Mouse (Mus musculus) limb, embryonic 11.5 days (tissue): ENCODE data around the gene Zfp799. TPM values are rescaled to one million over a fixed set of nuclear protein-coding genes. Genes with fewer than 3 reads are reported as not detected.

ENCODE experiments used
- ATAC-seq: fragments of 200-750 bp; cut with Nextera tagmentation; 2 replicates; pipeline ENCODE4 v1.8.0; 2017; ENCODE audit warnings: low read depth; ENCODE audit not compliant: insufficient number of reproducible peaks, low FRiP score, low TSS enrichment
- DNase-seq: peaks from one replicate; pipeline ENCODE4 v3.0.0-alpha.2; 2015; ENCODE audit warnings: low spot score
- H3K27ac ChIP-seq: fragments of 300-500 bp; sonication (generic); replicated peaks from 2 replicates; pipeline ENCODE4 v1.5.1; 2014; ENCODE audit warnings: low read depth, mild to moderate bottlenecking, low read length
- H3K27me3 ChIP-seq: fragments of 300-500 bp; sonication (generic); 2 replicates; pipeline ENCODE4 v1.6.1; 2014; ENCODE audit warnings: mild to moderate bottlenecking, low read length, mixed read lengths; ENCODE audit not compliant: control insufficient read depth, insufficient read depth
- H3K36me3 ChIP-seq: fragments of 300-500 bp; sonication (generic); 2 replicates; pipeline ENCODE4 v1.6.1; 2014; ENCODE audit warnings: mild to moderate bottlenecking, low read length, moderate library complexity, mixed read lengths; ENCODE audit not compliant: control insufficient read depth, insufficient read depth
- H3K4me1 ChIP-seq: fragments of 300-500 bp; sonication (generic); 2 replicates; pipeline ENCODE4 v1.6.1; 2014; ENCODE audit warnings: low read length, mixed read lengths; ENCODE audit not compliant: control insufficient read depth, insufficient read depth
- H3K4me2 ChIP-seq: fragments of 300-500 bp; sonication (generic); 2 replicates; pipeline ENCODE4 v1.6.1; 2014; ENCODE audit warnings: low read depth, mild to moderate bottlenecking, moderate library complexity; ENCODE audit not compliant: severe bottlenecking
- H3K4me3 ChIP-seq: fragments of 300-500 bp; sonication (generic); 2 replicates; pipeline ENCODE4 v1.5.1; 2014; ENCODE audit warnings: low read depth, low read length
- H3K9ac ChIP-seq: fragments of 300-500 bp; sonication (generic); 2 replicates; pipeline ENCODE4 v1.6.1; 2014; ENCODE audit warnings: mild to moderate bottlenecking, low read length
- H3K9me3 ChIP-seq: fragments of 300-500 bp; sonication (generic); 2 replicates; pipeline ENCODE4 v1.6.1; 2016; ENCODE audit warnings: low read length; ENCODE audit not compliant: control insufficient read depth
- WGBS: fragments of 180-500 bp; shearing (Covaris S2); extraction: QIAGEN DNeasy Blood & Tissue Kit; methylation state at CpG from one replicate; pipeline ENCODE4 v1.1.7; 2014; 5-methylcytosine and 5-hydroxymethylcytosine counted together
- polyA plus RNA-seq: library from polyadenylated mRNA; unstranded; fragments of >200 nt; fragmentation: Nextera tagmentation; extraction: Ambion mirVana; gene quantifications from 2 replicates; pipeline ENCODE4 v1.2.1, GENCODE M21; 2014

The Zfp799 gene
- polyA plus RNA-seq, 1 experiment from 2014 or later = 24.1 TPM

DNA sequence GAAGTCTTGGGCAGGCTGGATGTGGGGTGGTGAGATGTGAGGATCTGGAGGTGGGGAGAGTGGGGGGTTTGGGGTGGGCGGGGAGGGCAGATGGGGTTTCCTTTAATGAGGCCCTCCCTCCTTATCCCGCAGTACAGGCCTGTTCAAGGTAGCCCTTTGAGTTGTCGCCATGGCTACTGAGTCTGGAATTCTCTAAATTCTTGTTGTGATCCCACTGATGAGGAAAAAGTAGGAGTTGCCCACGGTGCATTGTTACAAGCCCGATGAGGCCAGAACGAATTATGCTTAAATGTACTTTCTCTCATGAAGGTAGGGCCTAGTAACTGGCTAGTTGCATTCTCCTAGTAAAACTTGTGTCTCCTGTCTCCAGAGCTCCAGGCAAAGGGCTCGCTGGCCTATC is 21.5 kb upstream of the Zfp799 start:
- Histone ChIP-seq H3K4me3 (no peak overlapping the region), H3K4me1 (no peaks in the 10 kb centered on the region), H3K27ac (no peak overlapping the region), H3K36me3 (no peaks in the 10 kb centered on the region), H3K9ac (no peak overlapping the region), H3K4me2 (no peak overlapping the region), H3K9me3 (no peaks in the 10 kb centered on the region), H3K27me3 (no peaks in the 10 kb centered on the region)
- no peak for DNase-seq
- WGBS = 70% methylated on average over 7 of the region's 7 CpGs
- no peak for ATAC-seq

GRCm38 (mm10) chr17:32841388-32841787 is 11.3 kb upstream of the Zfp799 start:
- Histone ChIP-seq H3K4me3 (no peak overlapping the region), H3K9ac (no peak overlapping the region), H3K4me1 (no peaks in the 10 kb centered on the region), H3K9me3 (no peaks in the 10 kb centered on the region), H3K4me2 (no peak overlapping the region), H3K27me3 (no peaks in the 10 kb centered on the region), H3K27ac (no peak overlapping the region), H3K36me3 (no peaks in the 10 kb centered on the region)
- DNase-seq (no peak), ATAC-seq (no peak)
- 91% methylated on average over 2 of the region's 2 CpGs for WGBS

- no peak overlapping the region for H3K4me3 ChIP-seq
- H3K27ac ChIP-seq = no peak overlapping the region
- ATAC-seq (no peak), DNase-seq (peak; percentile 22)
- H3K9ac ChIP-seq = no peak overlapping the region
- H3K4me1 ChIP-seq = no peaks in the 10 kb centered on the region
- H3K27me3 ChIP-seq = no peaks in the 10 kb centered on the region
- H3K4me2 ChIP-seq = no peak overlapping the region
- no peaks in the 10 kb centered on the region for H3K9me3 ChIP-seq
- no peaks in the 10 kb centered on the region for H3K36me3 ChIP-seq
- WGBS = 40% methylated on average over 15 of the region's 15 CpGs
Measured at GRCm38 (mm10) chr17:32839083-32839802, 9.2 kb upstream of the Zfp799 start.

DNA sequence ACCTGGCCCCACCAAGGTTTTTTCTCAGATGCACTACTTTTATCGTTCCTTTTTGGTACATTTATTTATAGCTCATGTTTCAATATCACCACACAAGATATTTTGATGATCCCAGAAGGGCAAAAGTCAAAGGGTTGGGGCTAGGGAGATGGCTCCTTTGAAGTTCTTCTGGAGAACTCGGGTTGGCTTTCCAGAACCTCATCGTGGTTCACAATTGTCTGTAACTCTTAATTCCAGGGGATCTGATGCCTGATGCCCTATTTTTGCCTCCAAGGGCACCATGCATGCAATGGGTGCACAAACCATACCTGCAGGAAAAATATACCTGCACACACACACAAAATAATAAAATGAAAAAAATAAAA is 339 bp upstream of the Zfp799 start:
- no peaks in the 10 kb centered on the region for H3K27me3 ChIP-seq
- DNase-seq = no peak
- peak overlapping the region; percentile 78 for H3K4me2 ChIP-seq
- peak overlapping the region; percentile 85 for H3K4me3 ChIP-seq
- no peak overlapping the region for H3K27ac ChIP-seq
- ATAC-seq = 0 out of 2 replicates have a peak, but pooled peaks have one; percentile 39
- H3K9ac ChIP-seq = no peak overlapping the region
- H3K9me3 ChIP-seq = no peaks in the 10 kb centered on the region
- H3K4me1 ChIP-seq = 0 out of 2 replicates have a peak, but pooled peaks cover 6% of the 10 kb centered on the region
- H3K36me3 ChIP-seq = no peaks in the 10 kb centered on the region; the same call in 1 of the 2 replicates
- 34% methylated on average over 3 of the region's 3 CpGs for WGBS

- H3K4me1 ChIP-seq = no peaks in the 10 kb centered on the region
- no peaks in the 10 kb centered on the region for H3K27me3 ChIP-seq
- no peak overlapping the region for H3K4me2 ChIP-seq
- H3K9ac ChIP-seq = no peak overlapping the region
- DNase-seq (no peak), ATAC-seq (no peak)
- no peak overlapping the region for H3K27ac ChIP-seq
- 97% methylated on average over 1 of the region's 1 CpGs for WGBS
- no peaks in the 10 kb centered on the region for H3K9me3 ChIP-seq
- peaks cover 11% of the 10 kb centered on the region for H3K36me3 ChIP-seq
- H3K4me3 ChIP-seq = no peak overlapping the region
Measured at GRCm38 (mm10) chr17:32816074-32816784, 13.8 kb downstream of the Zfp799 start.

DNA sequence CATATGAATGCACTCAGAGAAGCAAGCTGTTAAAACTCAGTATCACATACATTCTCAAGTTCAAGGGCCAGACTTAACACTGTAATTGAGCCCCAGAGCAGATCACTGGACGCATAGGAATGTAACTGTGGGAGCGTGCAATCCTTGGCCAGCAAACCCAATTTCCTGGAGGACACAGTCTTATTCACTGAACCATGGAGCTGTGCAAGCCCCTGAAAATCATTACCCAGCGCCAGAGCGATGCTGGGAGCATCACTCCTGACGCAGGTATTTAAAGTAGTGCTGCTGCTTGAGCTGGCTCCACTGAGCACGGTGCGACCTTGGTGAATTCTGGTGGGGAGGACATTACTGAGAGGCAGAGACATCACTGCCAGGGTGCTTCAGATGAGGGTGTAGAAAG is 15.9 kb downstream of the Zfp799 start:
- H3K36me3 ChIP-seq = 0 out of 2 replicates have a peak, but pooled peaks cover 2% of the 10 kb centered on the region
- no peaks in the 10 kb centered on the region for H3K9me3 ChIP-seq
- no peak for DNase-seq
- H3K4me3 ChIP-seq = no peak overlapping the region
- no peaks in the 10 kb centered on the region for H3K4me1 ChIP-seq
- no peak overlapping the region for H3K9ac ChIP-seq
- WGBS = 82% methylated on average over 7 of the region's 7 CpGs
- no peak overlapping the region for H3K4me2 ChIP-seq
- no peak overlapping the region for H3K27ac ChIP-seq
- H3K27me3 ChIP-seq = no peaks in the 10 kb centered on the region
- ATAC-seq = no peak

DNA sequence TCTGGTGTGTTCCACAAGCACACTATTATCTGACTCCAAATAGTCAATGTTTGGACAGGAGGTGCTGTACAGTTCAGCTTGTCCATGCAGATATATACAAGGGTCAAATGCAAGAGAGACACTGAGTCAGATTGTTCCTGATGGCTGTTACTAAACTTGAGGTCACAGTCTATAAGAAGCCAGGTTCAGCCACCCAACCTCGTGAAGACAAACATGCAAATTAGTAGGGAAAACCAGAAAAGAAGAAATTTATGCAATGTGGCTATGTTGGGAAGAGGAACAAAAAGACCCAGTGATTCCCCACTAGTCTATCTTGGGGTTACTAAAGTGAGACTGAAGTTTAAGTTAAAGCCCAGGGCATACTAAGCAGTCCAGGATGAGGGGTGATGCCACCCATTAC is 19.4 kb downstream of the Zfp799 start:
- Histone ChIP-seq H3K9ac (no peak overlapping the region), H3K27ac (no peak overlapping the region)

GRCm38 (mm10) chr17:32809544-32810374 is 20.3 kb downstream of the Zfp799 start, which contains the start of gene Zfp811:
TSS of gene Zfp811 (minus strand) at chr17:32809931.
- Histone ChIP-seq H3K9me3 (no peaks in the 10 kb centered on the region), H3K4me1 (no peaks in the 10 kb centered on the region), H3K4me2 (peak within 1 kb of the TSS; percentile 76), H3K36me3 (no peaks in the 10 kb centered on the region), H3K9ac (peak within 1 kb of the TSS; percentile 63), H3K27ac (no peak within 1 kb of the TSS), H3K27me3 (no peaks in the 10 kb centered on the region), H3K4me3 (peak within 1 kb of the TSS; percentile 44)
- DNase-seq = peak; percentile 50
- peak; percentile 57 for ATAC-seq
- WGBS = under 1% methylated on average over 17 of the region's 17 CpGs

More for the DNA sequence above, 19.4 kb downstream of the Zfp799 start:
- Histone ChIP-seq H3K36me3 (no peaks in the 10 kb centered on the region), H3K27me3 (no peaks in the 10 kb centered on the region), H3K4me3 (no peak overlapping the region), H3K4me2 (no peak overlapping the region), H3K4me1 (no peaks in the 10 kb centered on the region), H3K9me3 (no peaks in the 10 kb centered on the region)
- no peak for ATAC-seq
- WGBS = 59% methylated on average over 1 of the region's 1 CpGs
- DNase-seq = no peak
